Mouse (Mus musculus): Measurements from ENCODE around the gene Gm20431.

GRCm38 (mm10) chr2:167679902-167680430 lies 18.7 kb upstream of the Gm20431 start:
- peak; percentile 93 for TF ChIP-seq CTCF (IDR thresholded peaks at IDR 0.05; ENCODE audit: borderline replicate concordance, insufficient read depth, low read depth, low read length)
- TF ChIP-seq POLR2A (IDR thresholded peaks at IDR 0.05; ENCODE audit: borderline replicate concordance, insufficient read depth, low read length) = no peak

Data from cerebellum, adult 2 months (tissue).